Mouse (Mus musculus) stomach, postnatal 0 days (tissue): ENCODE data around the gene Qsox1. TPM values are rescaled to one million over a fixed set of nuclear protein-coding genes. Genes with fewer than 3 reads are reported as not detected.

Experiments
- ATAC-seq: fragments of 200-750 bp; cut with Nextera tagmentation; 2 replicates; pipeline ENCODE4 v1.8.0; 2017; ENCODE audit not compliant: low FRiP score, low TSS enrichment
- DNase-seq: peaks from one replicate; pipeline ENCODE4 v3.0.0-alpha.2; 2016; ENCODE audit warnings: low spot score
- H3K27ac ChIP-seq: fragments of 300-500 bp; sonication (generic); replicated peaks from 2 replicates; pipeline ENCODE4 v1.5.1; 2014; ENCODE audit warnings: mild to moderate bottlenecking, control low read depth
- H3K27me3 ChIP-seq: fragments of 300-500 bp; sonication (generic); 2 replicates; pipeline ENCODE4 v1.6.1; 2014; ENCODE audit warnings: low read length; ENCODE audit not compliant: control insufficient read depth, insufficient read depth
- H3K36me3 ChIP-seq: fragments of 300-500 bp; sonication (generic); 2 replicates; pipeline ENCODE4 v1.6.1; 2014; ENCODE audit warnings: low read length, mixed read lengths; ENCODE audit not compliant: control insufficient read depth, insufficient read depth
- H3K4me1 ChIP-seq: fragments of 300-500 bp; sonication (generic); replicated peaks from 2 replicates; pipeline ENCODE4 v1.6.1; 2014; ENCODE audit warnings: antibody characterized with exemption; ENCODE audit not compliant: control insufficient read depth, insufficient read depth
- H3K4me2 ChIP-seq: fragments of 300-500 bp; sonication (generic); replicated peaks from 2 replicates; pipeline ENCODE4 v1.6.1; 2014; ENCODE audit warnings: low read depth, mild to moderate bottlenecking, control low read depth, moderate library complexity
- H3K4me3 ChIP-seq: fragments of 300-500 bp; sonication (generic); 2 replicates; pipeline ENCODE4 v1.5.1; 2014; ENCODE audit warnings: low read depth, low read length, control low read depth
- H3K9ac ChIP-seq: fragments of 300-500 bp; sonication (generic); 2 replicates; pipeline ENCODE4 v1.6.1; 2014; ENCODE audit warnings: mild to moderate bottlenecking, low read length, control low read depth, mixed read lengths
- H3K9me3 ChIP-seq: fragments of 300-500 bp; sonication (generic); 2 replicates; pipeline ENCODE4 v1.6.1; 2016; ENCODE audit warnings: low read length; ENCODE audit not compliant: control insufficient read depth
- CTCF ChIP-seq: IDR thresholded peaks from 2 replicates; pipeline ENCODE4 v1.5.1; 2016; ENCODE audit warnings: antibody characterized with exemption, low read depth, mild to moderate bottlenecking, moderate library complexity
- EP300 ChIP-seq: optimal IDR thresholded peaks from 2 replicates; pipeline ENCODE3; 2016; ENCODE audit warnings: antibody characterized with exemption
- WGBS: fragments of 180-500 bp; shearing (Covaris S2); extraction: QIAGEN DNeasy Blood & Tissue Kit; methylation state at CpG from one replicate; pipeline ENCODE4 v1.1.7; 2014; 5-methylcytosine and 5-hydroxymethylcytosine counted together
- polyA plus RNA-seq: library from polyadenylated mRNA; unstranded; fragments of >200 nt; fragmentation: Nextera tagmentation; extraction: Ambion mirVana; gene quantifications from 2 replicates; pipeline ENCODE4 v1.2.1, GENCODE M21; 2015

Gene Qsox1
- polyA plus RNA-seq, 1 experiment from 2014 or later = 95.7 TPM

DNA sequence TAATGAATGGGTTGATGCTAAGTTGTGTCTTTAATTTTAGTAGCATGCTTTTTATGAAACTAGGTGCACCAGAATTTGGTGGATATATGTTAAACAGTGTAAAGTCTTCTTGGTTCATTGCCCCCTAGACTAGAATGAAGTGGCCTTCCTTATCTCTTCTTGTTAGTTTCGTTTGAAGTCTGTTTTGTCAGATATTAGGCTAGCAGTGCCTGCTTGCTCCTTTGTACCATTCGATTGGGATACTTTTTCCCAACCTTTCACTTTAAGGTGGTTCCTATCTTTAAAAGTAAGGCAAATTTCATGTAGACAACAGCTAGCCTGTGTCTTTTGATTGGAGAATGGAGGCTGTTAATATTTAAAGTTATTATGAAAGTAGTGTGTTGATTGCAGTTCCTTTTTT lies 23.0 kb upstream of the Qsox1 start:
- 56% methylated on average over 2 of the region's 2 CpGs for WGBS
- H3K9ac ChIP-seq = no peak overlapping the region
- ATAC-seq = no peak
- no peaks in the 10 kb centered on the region for H3K4me1 ChIP-seq
- no peak overlapping the region for H3K4me2 ChIP-seq
- no peak overlapping the region for H3K4me3 ChIP-seq
- DNase-seq = no peak
- H3K36me3 ChIP-seq = no peaks in the 10 kb centered on the region
- no peaks in the 10 kb centered on the region for H3K27me3 ChIP-seq
- no peak overlapping the region for H3K27ac ChIP-seq
- no peaks in the 10 kb centered on the region for H3K9me3 ChIP-seq
- TF ChIP-seq CTCF = no peak
- TF ChIP-seq EP300 = no peak

DNA sequence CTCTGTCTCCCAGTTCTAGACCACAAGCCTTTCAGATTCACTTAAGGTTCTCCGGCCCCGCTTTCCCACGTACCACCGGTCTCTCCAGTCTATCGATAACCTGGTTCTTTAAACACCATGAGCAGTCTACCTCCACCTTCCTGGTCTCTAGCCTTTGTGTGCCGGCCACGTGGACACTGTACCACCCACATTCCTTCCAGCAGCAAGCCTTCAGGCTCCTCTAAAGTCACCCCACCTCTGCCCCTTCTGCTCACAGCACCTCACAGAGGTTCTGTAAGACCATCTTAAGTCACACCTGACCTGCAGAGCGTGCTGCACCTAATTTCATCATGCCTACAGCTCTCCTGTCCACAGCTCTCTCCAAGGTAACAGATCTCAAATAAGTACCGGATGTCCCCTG lies 20.9 kb upstream of the Qsox1 start:
- no peaks in the 10 kb centered on the region for H3K27me3 ChIP-seq
- no peaks in the 10 kb centered on the region for H3K9me3 ChIP-seq
- H3K9ac ChIP-seq = no peak overlapping the region
- H3K4me1 ChIP-seq = no peaks in the 10 kb centered on the region
- DNase-seq (peak; percentile 49), ATAC-seq (peak; percentile 79)
- H3K36me3 ChIP-seq = no peaks in the 10 kb centered on the region
- H3K4me3 ChIP-seq = no peak overlapping the region
- WGBS = 71% methylated on average over 9 of the region's 9 CpGs
- no peak overlapping the region for H3K27ac ChIP-seq
- no peak overlapping the region for H3K4me2 ChIP-seq
- TF ChIP-seq EP300 (no peak), CTCF (no peak)

DNA sequence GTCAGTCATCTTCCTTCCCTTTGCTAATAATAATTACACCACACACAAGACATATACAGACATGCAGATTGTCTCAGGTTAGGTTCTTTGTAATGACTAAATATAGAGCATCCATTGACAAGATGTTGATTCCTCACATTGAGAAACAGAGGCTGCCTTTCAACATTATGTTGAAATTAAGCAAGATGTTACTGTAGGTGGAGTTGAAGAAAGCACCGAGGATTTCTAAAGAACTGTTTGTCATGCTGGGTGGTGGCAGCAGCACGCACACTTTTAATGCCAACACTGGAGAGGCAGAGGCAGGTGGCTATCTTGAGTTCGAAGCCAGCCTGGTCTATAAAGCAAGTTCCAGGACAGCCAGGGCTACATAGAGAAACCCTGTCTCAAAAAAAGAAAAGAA lies 19.3 kb upstream of the Qsox1 start:
- WGBS = 75% methylated on average over 3 of the region's 3 CpGs
- Histone ChIP-seq H3K4me3 (no peak overlapping the region), H3K4me1 (no peaks in the 10 kb centered on the region), H3K9ac (no peak overlapping the region), H3K27ac (peak overlapping the region; percentile 35; the same call in 1 of the 2 replicates), H3K4me2 (no peak overlapping the region), H3K9me3 (no peaks in the 10 kb centered on the region), H3K36me3 (no peaks in the 10 kb centered on the region), H3K27me3 (no peaks in the 10 kb centered on the region)
- ATAC-seq (no peak), DNase-seq (no peak)
- TF ChIP-seq CTCF (no peak), EP300 (peak; percentile 19)

DNA sequence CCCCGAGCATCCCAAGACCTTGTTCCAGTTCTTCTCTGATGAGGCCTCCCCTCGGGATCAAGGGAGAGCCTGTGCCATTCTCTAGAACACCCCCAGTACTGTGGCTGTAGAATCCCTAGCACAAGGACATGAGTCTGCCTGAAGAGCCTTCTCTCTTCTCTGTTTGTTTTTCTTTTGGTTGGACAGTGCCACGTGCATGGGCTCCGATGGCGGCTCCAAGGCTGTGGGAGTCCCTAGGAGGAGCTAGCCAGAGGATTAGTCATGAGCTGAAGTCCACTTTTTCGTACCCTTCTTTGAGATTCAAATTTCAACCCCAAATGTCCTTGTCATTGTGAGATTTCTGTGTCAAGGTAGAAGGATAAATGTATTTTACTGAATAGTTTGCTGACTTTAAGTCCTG lies 18.2 kb upstream of the Qsox1 start:
- WGBS = 54% methylated on average over 6 of the region's 6 CpGs
- no peaks in the 10 kb centered on the region for H3K9me3 ChIP-seq
- no peaks in the 10 kb centered on the region for H3K27me3 ChIP-seq
- ATAC-seq (peak; percentile 33; the same call in 1 of the 2 replicates), DNase-seq (no peak)
- no peak overlapping the region for H3K9ac ChIP-seq
- no peak overlapping the region for H3K27ac ChIP-seq
- TF ChIP-seq CTCF (no peak), EP300 (no peak)
- H3K4me3 ChIP-seq = no peak overlapping the region
- H3K4me1 ChIP-seq = no peaks in the 10 kb centered on the region
- H3K36me3 ChIP-seq = no peaks in the 10 kb centered on the region
- H3K4me2 ChIP-seq = no peak overlapping the region

DNA sequence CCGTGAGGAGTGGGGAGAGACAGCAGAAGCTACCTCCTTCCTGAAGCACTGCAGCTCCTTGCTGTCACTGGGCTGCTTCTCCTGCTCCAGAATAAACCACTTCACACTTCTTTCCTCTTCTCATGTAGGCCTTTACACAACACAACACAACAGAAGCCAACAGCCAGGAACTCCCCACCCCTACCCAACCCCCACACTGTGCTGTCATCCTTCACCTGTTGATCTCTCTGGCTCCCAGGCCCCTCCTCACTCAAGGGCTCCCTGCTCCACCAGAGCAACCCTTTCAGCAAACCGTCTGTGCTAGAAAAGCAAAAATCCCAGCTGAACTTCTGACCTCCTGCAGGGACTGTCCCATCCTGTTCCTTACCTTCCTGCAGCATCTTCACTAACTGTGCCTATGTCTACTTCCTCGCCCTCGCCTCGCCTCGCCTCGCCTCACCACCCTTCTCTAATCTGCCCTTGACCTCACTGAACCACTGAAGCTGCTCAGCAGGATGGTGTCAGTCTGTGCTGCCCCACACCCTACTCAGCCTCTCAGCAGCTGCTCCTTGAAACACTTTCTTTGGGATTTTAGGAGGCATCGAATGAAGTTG lies 15.1 kb upstream of the Qsox1 start:
- ATAC-seq = 0 out of 2 replicates have a peak, but pooled peaks have one; percentile 55
- Histone ChIP-seq H3K4me2 (no peak overlapping the region), H3K27me3 (no peaks in the 10 kb centered on the region), H3K36me3 (no peaks in the 10 kb centered on the region), H3K9me3 (no peaks in the 10 kb centered on the region), H3K4me3 (no peak overlapping the region), H3K27ac (no peak overlapping the region), H3K9ac (no peak overlapping the region), H3K4me1 (no peaks in the 10 kb centered on the region)
- DNase-seq = no peak
- no peak for TF ChIP-seq EP300
- TF ChIP-seq CTCF = no peak
- WGBS = 47% methylated on average over 8 of the region's 8 CpGs

DNA sequence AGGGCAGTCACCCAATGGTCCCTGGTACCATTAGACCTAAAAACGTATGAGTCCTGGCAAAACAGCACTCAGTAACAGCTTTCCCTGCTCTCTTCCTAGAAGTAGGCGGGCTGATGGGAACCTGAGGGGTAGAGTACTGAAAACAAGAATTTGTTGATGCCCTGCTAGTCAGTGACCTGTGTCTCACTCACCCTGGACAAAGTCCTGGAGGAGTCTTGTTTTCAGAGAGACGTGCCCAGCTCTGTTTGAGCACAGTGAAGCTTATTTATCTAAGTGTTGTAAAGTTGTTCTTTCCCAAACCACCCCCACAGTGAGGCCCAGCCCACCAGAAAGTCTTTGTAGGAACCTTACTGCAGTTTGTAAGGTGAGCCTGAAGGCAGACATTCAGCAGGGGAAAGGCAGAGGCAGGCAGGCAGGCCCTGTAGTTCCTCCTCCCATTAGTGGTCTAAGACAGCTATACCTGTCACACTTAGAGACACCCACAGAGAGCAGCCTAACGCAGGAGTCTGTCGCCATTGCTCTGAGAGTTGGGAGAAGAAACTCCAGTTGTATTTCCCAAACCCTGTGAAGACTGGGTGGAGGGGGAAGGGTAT lies 14.2 kb upstream of the Qsox1 start:
- no peaks in the 10 kb centered on the region for H3K27me3 ChIP-seq
- TF ChIP-seq CTCF (no peak), EP300 (no peak)
- no peak overlapping the region for H3K27ac ChIP-seq
- H3K4me3 ChIP-seq = no peak overlapping the region
- H3K9ac ChIP-seq = no peak overlapping the region
- ATAC-seq (peak; percentile 39), DNase-seq (no peak)
- 48% methylated on average over 5 of the region's 5 CpGs for WGBS
- H3K4me2 ChIP-seq = no peak overlapping the region
- H3K36me3 ChIP-seq = no peaks in the 10 kb centered on the region
- H3K4me1 ChIP-seq = no peaks in the 10 kb centered on the region
- H3K9me3 ChIP-seq = no peaks in the 10 kb centered on the region
